Mouse (Mus musculus) cerebellum, postnatal 25 days (tissue): ENCODE measurements around the gene Gal3st1.
A peak's percentile ranks its signal among the peaks of the same experiment; 100 is the strongest.
"Not testable (repeated sequence)": the region's sequence is repeated elsewhere in the genome, so short reads cannot be mapped to it uniquely, and the experiment has no call there.

ENCODE experiments used
- DNase-seq, 2 experiments: peaks; one replicate each; pipeline ENCODE4 v3.0.0; 2021; ENCODE audit warnings: mixed read lengths in 2 of 2

Gal3st1 gene

GRCm38 (mm10) chr11:3983291-3983862 is at the start of gene Gal3st1:
Gene Gal3st1 (plus strand): TSS chr11:3983636.
- peak; percentile 13 to 36 for DNase-seq

- DNase-seq: no peak
These were observed 49.6 kb upstream of the Gal3st1 start for GRCm38 (mm10) chr11:3933756-3934285.

- no peak for DNase-seq
These were observed 48.3 kb upstream of the Gal3st1 start for GRCm38 (mm10) chr11:3935135-3935534.

DNA sequence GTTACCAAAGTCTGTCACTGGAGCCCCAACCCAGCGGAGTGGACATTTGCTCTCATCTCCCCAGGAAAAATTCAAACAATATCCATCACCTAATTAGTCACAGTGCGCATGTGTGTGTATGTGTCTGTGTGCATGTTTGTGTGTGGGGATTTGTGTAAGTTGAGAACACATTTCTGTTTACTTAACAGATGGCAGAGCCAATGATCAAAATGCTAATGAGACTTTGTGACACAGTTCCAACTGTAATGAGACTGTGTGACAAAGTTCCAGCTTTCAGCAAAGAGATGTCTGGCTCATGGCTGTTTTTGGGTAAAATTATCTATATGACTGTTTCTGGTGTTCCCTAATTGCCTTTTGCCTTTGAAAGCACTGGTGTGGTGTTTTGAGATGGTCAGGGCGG is 47.1 kb upstream of the Gal3st1 start:
- DNase-seq: no peak

GRCm38 (mm10) chr11:3937321-3937874 is 46.0 kb upstream of the Gal3st1 start:
- no peak for DNase-seq

DNA sequence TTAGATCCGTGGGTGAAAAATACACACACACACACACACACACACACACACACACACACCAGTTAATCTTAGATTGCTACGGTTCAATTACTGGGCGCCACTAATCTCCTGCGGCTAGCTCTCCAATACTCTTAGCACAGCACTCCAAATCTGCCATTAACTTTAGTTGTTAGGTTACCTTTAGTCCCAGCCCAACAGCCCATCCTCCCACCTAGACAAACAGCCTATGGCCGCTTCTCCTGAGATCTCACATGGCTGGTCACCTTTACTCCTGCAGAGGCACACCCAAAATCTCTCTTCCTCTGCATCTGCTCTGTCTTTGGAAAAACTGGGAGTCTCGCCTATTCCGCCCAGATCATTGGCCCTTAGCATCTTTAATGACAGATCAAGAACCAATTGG is 42.1 kb upstream of the Gal3st1 start:
- no peak for DNase-seq

- DNase-seq: no peak
These were observed 37.0 kb upstream of the Gal3st1 start for GRCm38 (mm10) chr11:3946386-3946785.

GRCm38 (mm10) chr11:3954876-3955275 is 28.6 kb upstream of the Gal3st1 start:
- not testable (repeated sequence) for DNase-seq

GRCm38 (mm10) chr11:3955371-3955770 is 28.1 kb upstream of the Gal3st1 start:
- not testable (repeated sequence) for DNase-seq

- DNase-seq: no peak
These were observed 22.5 kb upstream of the Gal3st1 start for GRCm38 (mm10) chr11:3960901-3961300.

DNA sequence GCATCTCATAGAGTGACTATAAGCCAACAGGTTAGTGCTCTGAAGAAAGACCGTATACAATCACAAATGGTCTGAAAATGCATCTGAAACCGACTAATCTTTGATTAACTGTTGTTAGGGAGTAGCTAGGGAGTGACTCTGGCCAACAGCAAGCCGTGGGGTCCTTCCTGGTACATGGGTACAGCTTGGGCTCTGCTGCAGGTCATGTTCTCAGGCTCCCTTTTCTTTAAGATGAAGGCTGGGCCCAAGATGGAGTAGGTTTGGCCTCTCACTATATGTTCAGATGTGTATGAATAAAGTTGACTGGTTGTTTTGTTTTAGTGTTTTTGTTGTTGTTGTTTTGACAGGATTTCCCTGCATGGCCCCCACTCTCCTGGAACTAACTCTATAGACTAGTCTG is 21.7 kb upstream of the Gal3st1 start:
- DNase-seq: no peak

DNA sequence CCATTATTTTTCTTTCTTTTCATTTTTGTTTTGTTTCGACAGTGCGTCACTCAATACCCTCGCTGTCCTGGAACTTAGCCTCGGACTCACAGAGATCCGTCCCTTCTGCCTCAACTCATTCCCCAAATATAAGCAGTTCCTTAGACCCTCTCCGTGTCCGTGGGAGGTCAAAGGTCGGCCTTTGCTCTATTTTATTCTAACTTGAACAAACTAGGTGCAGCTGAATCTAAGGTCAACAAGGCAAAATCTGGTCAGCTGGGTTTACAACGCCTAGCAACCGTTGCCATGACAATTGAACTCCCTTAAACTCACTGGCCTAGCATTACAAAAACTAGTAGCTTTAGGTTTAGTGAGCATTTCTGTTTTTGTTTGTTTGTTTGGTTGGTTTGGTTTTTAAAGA is 20.3 kb upstream of the Gal3st1 start:
- DNase-seq: no peak

- peak; percentile 86 for DNase-seq
These were observed 19.6 kb upstream of the Gal3st1 start, which contains the start of gene Pes1 for GRCm38 (mm10) chr11:3963610-3964415. Gene Pes1 (plus strand): TSS chr11:3963975.

DNA sequence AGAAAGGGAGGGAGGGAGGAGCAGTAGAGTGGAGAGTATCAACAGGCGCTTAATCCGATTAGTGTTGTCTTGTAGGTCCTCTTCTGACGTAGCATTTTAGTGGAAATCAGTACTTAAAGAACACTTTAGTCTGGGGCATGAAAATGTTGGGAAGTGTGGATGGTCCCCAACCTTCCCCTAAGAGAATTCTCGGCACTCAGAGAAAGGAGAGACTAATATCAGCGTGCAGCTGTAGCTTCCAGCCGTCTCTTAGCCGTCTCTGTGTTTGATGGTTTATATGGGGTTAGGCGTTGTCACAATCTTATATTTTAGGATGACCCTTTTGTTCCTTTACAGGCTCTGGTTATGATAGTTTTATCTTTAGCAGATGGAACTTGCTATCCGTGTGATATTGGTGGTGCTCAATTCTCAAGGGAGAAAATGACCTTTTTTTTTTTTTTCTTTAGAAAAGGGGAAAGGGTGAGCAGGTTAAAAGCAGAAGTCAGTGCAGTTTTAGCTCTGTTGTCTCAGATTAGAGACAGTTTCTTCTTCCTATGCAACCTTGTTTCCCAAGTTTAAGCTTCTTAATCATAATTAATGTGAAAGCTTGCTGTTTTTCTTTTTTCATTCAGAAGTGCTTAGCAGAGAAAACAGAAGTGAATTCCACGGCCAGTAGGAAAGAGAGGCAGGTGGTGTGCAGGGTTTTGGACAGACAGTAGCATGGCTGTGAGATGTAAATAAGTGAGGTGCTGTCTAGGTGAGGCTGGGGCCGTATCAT is 18.8 kb upstream of the Gal3st1 start:
- DNase-seq: no peak

- DNase-seq: no peak
These were observed 13.6 kb upstream of the Gal3st1 start for GRCm38 (mm10) chr11:3969837-3970236.

GRCm38 (mm10) chr11:3970361-3970760 is 13.1 kb upstream of the Gal3st1 start:
- peak in 1 of 2 experiments; percentile 2 for DNase-seq

DNA sequence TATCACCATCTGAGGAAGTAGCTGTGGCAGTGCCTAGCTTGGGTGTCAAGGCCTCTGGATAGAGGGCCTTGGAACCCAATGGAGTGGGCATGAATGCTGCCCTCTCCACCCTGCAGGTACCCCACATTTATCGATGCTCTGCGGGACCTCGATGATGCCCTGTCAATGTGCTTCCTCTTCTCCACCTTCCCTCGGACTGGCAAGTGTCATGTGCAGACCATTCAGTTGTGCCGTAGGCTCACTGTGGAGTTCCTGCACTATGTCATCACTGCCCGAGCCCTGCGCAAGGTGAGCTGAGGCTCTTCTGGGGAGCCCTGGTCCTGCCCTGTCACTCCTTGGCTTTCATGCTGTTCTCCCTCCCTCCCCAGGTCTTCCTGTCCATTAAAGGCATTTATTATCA is 10.4 kb upstream of the Gal3st1 start:
- no peak for DNase-seq

GRCm38 (mm10) chr11:3974311-3974710 is 9.1 kb upstream of the Gal3st1 start:
- DNase-seq: peak in 1 of 2 experiments; percentile 14

GRCm38 (mm10) chr11:3976678-3977077 is 6.8 kb upstream of the Gal3st1 start, which contains the start of gene 4930556J24Rik:
Gene 4930556J24Rik (minus strand): TSS chr11:3976778.
- DNase-seq: no peak

DNA sequence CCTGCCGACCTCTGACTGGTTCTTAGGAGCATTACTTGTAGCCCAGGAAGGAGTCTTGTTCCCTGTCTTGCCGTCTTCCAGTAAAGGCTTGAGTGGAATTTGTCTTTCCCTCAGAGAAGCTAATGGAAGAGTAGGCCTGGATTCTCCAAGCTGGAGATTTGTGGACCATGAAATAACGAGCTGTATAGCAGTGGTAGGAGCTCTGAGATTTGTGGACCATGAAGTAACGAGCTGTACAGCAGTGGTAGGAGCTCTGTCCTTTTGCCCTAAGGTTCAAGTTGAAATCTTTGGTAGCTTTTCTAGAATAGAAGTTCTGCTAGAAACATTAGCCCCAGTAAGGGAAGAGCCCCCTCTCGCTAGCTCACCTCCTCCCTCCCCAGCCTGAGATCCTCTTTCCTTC is 5.0 kb upstream of the Gal3st1 start:
- no peak for DNase-seq

- no peak for DNase-seq
These were observed 1.9 kb upstream of the Gal3st1 start for GRCm38 (mm10) chr11:3981536-3981935.

GRCm38 (mm10) chr11:3982275-3983209 is 894 bp upstream of the Gal3st1 start:
- DNase-seq: no peak
